Mouse (Mus musculus) stomach, embryonic 15.5 days (tissue): ENCODE data around the gene Olfml2a. TPM values are rescaled to one million over a fixed set of nuclear protein-coding genes. Genes with fewer than 3 reads are reported as not detected.

Source experiments
- ATAC-seq: fragments of 200-750 bp; cut with Nextera tagmentation; 2 replicates; pipeline ENCODE4 v1.8.0; 2017; ENCODE audit warnings: low read depth, moderate number of reproducible peaks, moderate TSS enrichment; ENCODE audit not compliant: insufficient read depth, low FRiP score
- H3K27ac ChIP-seq: fragments of 300-500 bp; sonication (generic); 2 replicates; pipeline ENCODE4 v1.5.1; 2015; ENCODE audit warnings: mild to moderate bottlenecking, inconsistent platforms
- H3K27me3 ChIP-seq: fragments of 300-500 bp; sonication (generic); replicated peaks from 2 replicates; pipeline ENCODE4 v1.6.1; 2015; ENCODE audit warnings: inconsistent platforms
- H3K36me3 ChIP-seq: fragments of 300-500 bp; sonication (generic); 2 replicates; pipeline ENCODE4 v1.6.1; 2015; ENCODE audit warnings: inconsistent platforms
- H3K4me1 ChIP-seq: fragments of 300-500 bp; sonication (generic); 2 replicates; pipeline ENCODE4 v1.6.1; 2015; ENCODE audit warnings: inconsistent platforms
- H3K4me2 ChIP-seq: fragments of 300-500 bp; sonication (generic); 2 replicates; pipeline ENCODE4 v1.6.1; 2015; ENCODE audit warnings: mild to moderate bottlenecking, inconsistent platforms
- H3K4me3 ChIP-seq: fragments of 300-500 bp; sonication (generic); replicated peaks from 2 replicates; pipeline ENCODE4 v1.5.1; 2015; ENCODE audit warnings: inconsistent platforms
- H3K9ac ChIP-seq: fragments of 300-500 bp; sonication (generic); 2 replicates; pipeline ENCODE4 v1.6.1; 2015; ENCODE audit warnings: inconsistent platforms
- H3K9me3 ChIP-seq: fragments of 300-500 bp; sonication (generic); 2 replicates; pipeline ENCODE4 v1.6.1; 2016; ENCODE audit warnings: inconsistent platforms
- WGBS: fragments of 180-500 bp; shearing (Covaris S2); methylation state at CpG from one replicate; pipeline ENCODE4 v1.1.7; 2015; 5-methylcytosine and 5-hydroxymethylcytosine counted together
- polyA plus RNA-seq: library from polyadenylated mRNA; unstranded; fragments of >200 nt; fragmentation: Nextera tagmentation; extraction: Ambion mirVana; gene quantifications from 2 replicates; pipeline ENCODE4 v1.2.1, GENCODE M21; 2015

Olfml2a gene
- polyA plus RNA-seq, 1 experiment from 2014 or later: 3.5 TPM

GRCm38 (mm10) chr2:38992004-38992403 lies 60.2 kb downstream of the Olfml2a start:
- peaks cover 11% of the 10 kb centered on the region; the same call in 1 of the 2 replicates for H3K4me1 ChIP-seq
- no peak overlapping the region for H3K9ac ChIP-seq
- no peak overlapping the region for H3K4me3 ChIP-seq
- ATAC-seq: peak; percentile 39; the same call in 1 of the 2 replicates
- WGBS: 57% methylated on average over 4 of the region's 4 CpGs
- no peaks in the 10 kb centered on the region for H3K27me3 ChIP-seq
- no peak overlapping the region for H3K27ac ChIP-seq
- no peak overlapping the region for H3K4me2 ChIP-seq
- H3K36me3 ChIP-seq: no peaks in the 10 kb centered on the region
- no peaks in the 10 kb centered on the region for H3K9me3 ChIP-seq

DNA sequence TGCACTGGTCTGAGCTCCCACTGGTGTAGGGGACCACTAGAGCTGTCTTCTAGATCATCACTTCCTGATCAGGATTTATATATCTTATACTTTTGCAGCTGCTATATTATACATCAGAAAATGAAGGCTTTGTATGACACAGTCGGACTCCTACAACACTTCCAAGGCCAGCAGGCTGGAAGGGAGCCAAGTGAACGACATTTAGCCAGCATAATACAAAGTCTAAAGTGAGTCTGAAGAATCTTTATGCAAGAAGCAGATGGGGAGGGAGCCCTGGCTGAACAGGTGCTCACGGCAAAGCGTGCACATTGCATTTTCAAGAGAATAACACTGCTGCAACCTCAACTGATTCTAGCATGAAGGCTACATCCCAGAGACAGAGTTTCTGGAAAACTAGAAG lies 60.7 kb downstream of the Olfml2a start:
- no peaks in the 10 kb centered on the region for H3K9me3 ChIP-seq
- no peak overlapping the region for H3K9ac ChIP-seq
- H3K27ac ChIP-seq: peak overlapping the region; percentile 54; the same call in 1 of the 2 replicates
- WGBS: 45% methylated on average over 4 of the region's 4 CpGs
- no peak overlapping the region for H3K4me3 ChIP-seq
- H3K27me3 ChIP-seq: no peaks in the 10 kb centered on the region
- no peak overlapping the region for H3K4me2 ChIP-seq
- no peaks in the 10 kb centered on the region for H3K36me3 ChIP-seq
- H3K4me1 ChIP-seq: peaks cover 10% of the 10 kb centered on the region; the same call in 1 of the 2 replicates
- no peak; the same call in 1 of the 2 replicates for ATAC-seq

DNA sequence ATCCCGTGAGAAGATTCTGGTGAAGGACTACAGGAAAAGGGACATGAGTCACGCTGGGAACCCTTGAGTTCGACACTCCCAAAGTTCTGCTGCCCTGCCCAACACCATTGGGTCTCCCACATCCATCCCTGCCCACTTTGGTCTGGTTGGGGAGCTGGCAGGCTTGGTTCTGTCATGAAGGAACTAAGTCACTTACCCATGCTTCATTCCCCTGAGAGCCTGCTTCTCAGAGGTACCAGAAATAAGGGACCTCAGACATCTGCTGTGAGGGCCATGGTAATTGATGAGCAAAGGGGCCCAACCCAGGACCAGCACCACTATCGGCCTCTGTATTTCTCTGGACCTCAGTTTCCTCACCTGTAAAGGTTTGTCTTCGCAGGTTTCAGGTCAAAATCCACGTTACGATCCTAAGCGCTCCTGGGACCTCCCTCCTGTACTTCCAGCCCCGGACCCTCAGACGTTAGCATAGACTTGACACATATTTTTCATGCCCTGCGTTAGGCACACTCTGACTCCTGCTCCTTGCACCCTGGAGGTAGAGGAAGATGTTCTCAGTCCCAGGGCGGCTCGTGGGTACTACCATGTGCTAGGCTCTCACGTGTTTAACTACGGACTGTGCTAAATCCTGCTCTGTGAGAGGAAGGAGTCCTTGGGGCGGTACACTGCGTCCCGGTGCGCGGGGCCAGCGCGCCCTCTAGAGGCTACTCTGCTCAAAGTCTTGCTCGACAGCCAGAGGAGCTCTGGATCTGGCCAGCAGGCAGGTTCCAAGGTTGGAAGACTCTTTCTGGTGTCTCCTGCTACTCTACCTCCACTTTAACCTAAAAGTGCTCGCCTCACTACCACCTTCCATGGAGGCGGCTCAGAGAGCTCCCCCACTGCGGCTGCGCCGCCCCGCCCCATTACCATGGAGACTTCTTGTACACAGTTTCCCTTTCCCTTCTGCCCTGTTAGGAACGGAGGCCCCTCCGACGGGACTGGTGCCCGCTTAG lies 65.9 kb downstream of the Olfml2a start, which contains the start of gene Wdr38:
Wdr38 (plus strand) TSS at position 91 of the 989 bp plus-strand sequence.
- ATAC-seq: peak; percentile 93
- H3K9ac ChIP-seq: peak within 1 kb of the TSS; percentile 21; the same call in 1 of the 2 replicates
- H3K27ac ChIP-seq: peak within 1 kb of the TSS; percentile 64
- H3K4me3 ChIP-seq: peak within 1 kb of the TSS; percentile 47
- no peaks in the 10 kb centered on the region for H3K27me3 ChIP-seq
- peaks cover 14% of the 10 kb centered on the region; the same call in 1 of the 2 replicates for H3K4me1 ChIP-seq
- H3K9me3 ChIP-seq: no peaks in the 10 kb centered on the region
- peaks cover 17% of the 10 kb centered on the region for H3K36me3 ChIP-seq
- H3K4me2 ChIP-seq: peak within 1 kb of the TSS; percentile 67
- 11% methylated on average over 33 of the region's 33 CpGs for WGBS

- no peak for ATAC-seq
- WGBS: 43% methylated on average over 4 of the region's 4 CpGs
- Histone ChIP-seq H3K9me3 (no peaks in the 10 kb centered on the region), H3K4me3 (no peak overlapping the region), H3K27ac (no peak overlapping the region), H3K36me3 (peaks cover 26% of the 10 kb centered on the region), H3K27me3 (no peaks in the 10 kb centered on the region), H3K4me2 (no peak overlapping the region), H3K4me1 (peaks cover 28% of the 10 kb centered on the region), H3K9ac (no peak overlapping the region)
These were observed 67.6 kb downstream of the Olfml2a start for GRCm38 (mm10) chr2:38999381-38999780.

DNA sequence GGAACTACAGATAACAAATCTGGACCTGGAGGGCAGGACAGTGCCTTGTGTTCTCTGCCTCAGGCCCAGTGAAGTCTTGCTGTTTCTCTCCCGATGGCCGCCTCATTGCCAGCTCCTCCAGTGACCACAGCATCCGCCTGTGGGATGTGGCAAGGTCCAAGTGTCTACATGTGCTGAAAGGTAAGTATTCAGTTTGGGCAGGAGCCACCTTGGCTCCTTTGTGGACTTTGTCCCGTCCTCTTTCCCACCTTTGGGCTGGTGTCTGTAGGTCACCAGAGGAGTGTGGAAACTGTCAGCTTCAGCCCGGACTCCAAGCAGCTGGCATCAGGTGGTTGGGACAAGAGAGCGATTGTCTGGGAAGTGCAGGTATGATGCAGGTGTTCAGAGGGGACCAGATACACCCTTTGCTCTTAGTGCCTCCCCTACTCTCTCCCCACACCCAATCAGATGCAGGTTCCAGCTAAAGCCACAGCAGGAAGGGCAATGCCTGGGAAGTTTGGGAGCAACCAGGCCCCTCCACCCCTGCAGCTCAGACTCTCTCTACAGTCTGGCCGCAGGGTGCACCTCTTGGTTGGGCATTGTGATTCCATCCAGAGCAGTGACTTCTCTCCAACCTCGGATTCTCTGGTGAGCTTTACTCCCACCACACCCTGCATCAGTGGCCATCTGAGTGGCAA lies 68.3 kb downstream of the Olfml2a start:
- Histone ChIP-seq H3K4me2 (no peak overlapping the region), H3K4me1 (peaks cover 28% of the 10 kb centered on the region), H3K9me3 (no peaks in the 10 kb centered on the region), H3K4me3 (no peak overlapping the region), H3K27ac (no peak overlapping the region), H3K27me3 (no peaks in the 10 kb centered on the region), H3K9ac (no peak overlapping the region), H3K36me3 (peaks cover 26% of the 10 kb centered on the region)
- ATAC-seq: no peak
- 68% methylated on average over 8 of the region's 8 CpGs for WGBS

DNA sequence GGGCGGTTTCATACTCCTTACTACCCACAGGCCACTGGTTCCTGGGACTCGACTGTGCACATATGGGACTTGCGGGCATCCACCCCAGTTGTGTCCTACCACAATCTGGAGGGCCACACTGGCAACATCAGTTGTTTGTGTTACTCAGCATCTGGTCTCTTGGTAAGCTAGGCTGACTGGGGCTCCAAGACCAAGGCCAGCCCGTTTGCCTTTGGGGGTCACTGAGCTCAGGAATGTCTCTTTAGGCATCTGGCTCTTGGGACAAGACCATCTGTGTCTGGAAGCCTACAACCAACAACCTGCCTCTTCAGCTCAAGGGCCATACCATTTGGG lies 68.8 kb downstream of the Olfml2a start:
- H3K36me3 ChIP-seq: peaks cover 26% of the 10 kb centered on the region
- ATAC-seq: no peak
- no peaks in the 10 kb centered on the region for H3K27me3 ChIP-seq
- no peak overlapping the region for H3K4me3 ChIP-seq
- H3K9ac ChIP-seq: no peak overlapping the region
- H3K9me3 ChIP-seq: no peaks in the 10 kb centered on the region
- no peak overlapping the region for H3K27ac ChIP-seq
- 83% methylated on average over 4 of the region's 4 CpGs for WGBS
- no peak overlapping the region for H3K4me2 ChIP-seq
- H3K4me1 ChIP-seq: peaks cover 28% of the 10 kb centered on the region

DNA sequence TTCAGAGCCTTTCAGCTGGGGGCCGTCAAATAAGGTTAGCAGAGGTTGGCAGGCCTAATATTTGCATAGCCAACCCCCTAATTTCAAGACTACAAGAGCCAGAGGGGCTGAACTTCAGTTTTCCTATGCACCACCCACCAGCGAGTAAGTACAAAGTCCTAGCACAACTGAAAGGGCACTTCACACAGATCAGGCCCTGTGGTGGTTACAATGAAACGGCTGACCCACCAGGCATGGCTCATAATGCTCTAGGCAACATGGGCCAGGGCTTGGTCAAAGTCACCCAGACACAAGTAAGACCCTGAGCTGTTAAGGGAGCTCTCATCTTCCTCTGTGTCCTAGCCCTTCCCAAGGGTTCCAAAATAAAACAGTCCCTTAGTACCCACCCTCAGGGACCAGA lies 70.1 kb downstream of the Olfml2a start:
- Histone ChIP-seq H3K4me3 (no peak overlapping the region), H3K36me3 (peaks cover 26% of the 10 kb centered on the region), H3K4me2 (no peak overlapping the region; the same call in 1 of the 2 replicates), H3K9ac (no peak overlapping the region), H3K27ac (no peak overlapping the region), H3K4me1 (peaks cover 35% of the 10 kb centered on the region), H3K27me3 (no peaks in the 10 kb centered on the region), H3K9me3 (no peaks in the 10 kb centered on the region)
- no peak for ATAC-seq
- WGBS: 74% methylated on average over 3 of the region's 3 CpGs

GRCm38 (mm10) chr2:39003106-39003505 lies 71.3 kb downstream of the Olfml2a start:
- Histone ChIP-seq H3K9ac (no peak overlapping the region), H3K9me3 (no peaks in the 10 kb centered on the region), H3K4me3 (peak overlapping the region; percentile 77), H3K4me2 (peak overlapping the region; percentile 77), H3K27me3 (no peaks in the 10 kb centered on the region), H3K36me3 (peaks cover 26% of the 10 kb centered on the region), H3K27ac (no peak overlapping the region), H3K4me1 (peaks cover 38% of the 10 kb centered on the region)
- no peak for ATAC-seq
- 49% methylated on average over 8 of the region's 8 CpGs for WGBS

DNA sequence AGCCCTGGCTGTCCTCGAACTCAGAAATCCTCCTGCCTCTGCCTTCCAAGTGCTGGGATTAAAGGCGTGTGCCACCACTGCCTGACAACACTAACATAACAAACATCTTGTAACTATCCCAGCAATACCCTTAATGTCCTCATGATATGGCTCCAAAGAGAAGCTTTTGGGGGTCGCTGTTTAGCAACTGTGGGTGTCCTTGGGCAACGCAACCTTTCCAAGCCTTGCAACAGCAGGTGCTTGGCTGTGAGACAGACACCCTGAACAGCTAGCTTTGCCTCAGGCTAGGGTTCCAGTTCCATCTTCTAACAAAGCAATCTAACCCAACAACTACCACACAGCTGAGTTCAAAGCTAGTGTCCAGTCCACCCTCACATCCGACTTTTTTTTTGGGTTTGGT lies 71.7 kb downstream of the Olfml2a start:
- Histone ChIP-seq H3K4me3 (peak overlapping the region; percentile 77), H3K27ac (no peak overlapping the region), H3K9me3 (no peaks in the 10 kb centered on the region), H3K4me2 (peak overlapping the region; percentile 77), H3K27me3 (no peaks in the 10 kb centered on the region), H3K4me1 (peaks cover 34% of the 10 kb centered on the region), H3K9ac (peak overlapping the region; percentile 86; the same call in 1 of the 2 replicates), H3K36me3 (peaks cover 26% of the 10 kb centered on the region)
- 61% methylated on average over 5 of the region's 5 CpGs for WGBS
- no peak for ATAC-seq

GRCm38 (mm10) chr2:39004372-39004771 lies 72.6 kb downstream of the Olfml2a start:
- H3K9ac ChIP-seq: peak overlapping the region; percentile 86
- H3K9me3 ChIP-seq: no peaks in the 10 kb centered on the region
- H3K27ac ChIP-seq: peak overlapping the region; percentile 88
- H3K36me3 ChIP-seq: peaks cover 26% of the 10 kb centered on the region
- 0% methylated on average over 11 of the region's 11 CpGs for WGBS
- no peak for ATAC-seq
- H3K4me1 ChIP-seq: peaks cover 38% of the 10 kb centered on the region
- H3K27me3 ChIP-seq: no peaks in the 10 kb centered on the region
- H3K4me3 ChIP-seq: peak overlapping the region; percentile 77
- H3K4me2 ChIP-seq: peak overlapping the region; percentile 77

DNA sequence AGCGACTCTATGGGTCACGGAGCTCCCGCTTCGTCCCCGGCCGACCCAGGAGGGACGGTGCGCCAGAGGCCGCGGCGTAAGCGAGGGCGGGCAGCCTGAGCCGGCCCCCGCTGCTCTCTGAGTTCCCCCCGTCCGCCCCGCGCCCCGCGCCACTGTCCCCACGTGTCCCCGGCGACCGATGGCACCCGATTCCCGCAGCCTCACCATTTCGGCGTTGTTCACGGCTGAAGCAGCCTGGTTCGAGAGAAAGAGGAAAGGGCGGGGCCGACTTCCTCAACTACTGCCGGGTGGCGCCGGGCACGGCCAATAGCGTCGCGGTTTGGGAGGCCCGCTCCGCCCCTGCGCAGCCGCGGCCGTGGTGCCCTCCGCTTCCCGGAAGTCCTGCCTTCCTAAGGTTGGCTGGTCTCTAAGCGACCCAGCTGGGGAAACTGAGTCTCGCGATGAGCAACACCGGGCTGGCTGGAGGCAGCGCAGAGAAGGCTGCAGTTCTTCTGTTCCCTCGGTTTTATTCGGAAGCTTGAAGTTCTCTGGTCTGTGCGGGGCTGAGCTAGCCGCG lies 73.2 kb downstream of the Olfml2a start, which contains the start of gene Arpc5l:
Arpc5l (plus strand) TSS at position 469 of the 556 bp plus-strand sequence.
- no peaks in the 10 kb centered on the region for H3K9me3 ChIP-seq
- WGBS: under 1% methylated on average over 58 of the region's 58 CpGs
- peak; percentile 87 for ATAC-seq
- H3K9ac ChIP-seq: peak within 1 kb of the TSS; percentile 86
- H3K27ac ChIP-seq: peak within 1 kb of the TSS; percentile 88
- peaks cover 42% of the 10 kb centered on the region for H3K4me1 ChIP-seq
- H3K27me3 ChIP-seq: no peaks in the 10 kb centered on the region
- H3K4me3 ChIP-seq: peak within 1 kb of the TSS; percentile 77
- H3K36me3 ChIP-seq: peaks cover 26% of the 10 kb centered on the region
- H3K4me2 ChIP-seq: peak within 1 kb of the TSS; percentile 77
